22 mouse cellular contexts compared by ENCODE assay signal in genomic region chr9:89906645-89907044, GRCm38 (mm10). TPM values are rescaled to one million over a fixed set of nuclear protein-coding genes. Genes with fewer than 3 reads are reported as not detected.
DNase-seq lines count a peak whose midpoint lies in the region; ATAC-seq lines count a peak whose summit lies in the region.
"Had no signal": no experiment of that assay in that cellular context is flagged by ENCODE, and none has a peak within 500 bp of the region (broad histone marks: within the 10 kb centered on the region; RNA-seq: fewer than 3 reads in every experiment).

No protein-coding gene starts in this region.

- peak; percentile 8 for DNase-seq in kidney, adult 9 months
- no peak for DNase-seq in kidney, adult 18-20 months
- DNase-seq in 3T3-L1 (ENCODE audit: low read depth, low spot score) (peak; percentile 91), adipocyte (ENCODE audit: low spot score) (peak; percentile 53)
- DNase-seq in left cerebral cortex, postnatal 14 days (ENCODE audit: low spot score in 2 of 2) = no peak
- no peak for DNase-seq in frontal cortex, postnatal 14 days (ENCODE audit: low spot score in 2 of 2)
- DNase-seq: adrenal gland, adult 8-10 months; adrenal gland, postnatal 36 days; cerebellum, adult 2 months; cerebellum, postnatal 14 days; embryo, embryonic 11 days; gastrocnemius, postnatal 10 days; heart, adult 18-20 months; heart, postnatal 10 days; heart, postnatal 4 days had no signal

- no peak for ATAC-seq in CD4-positive, CD25-positive, alpha-beta regulatory T cell, adult 4 months
- ATAC-seq: forebrain, embryonic 15.5 days had no signal

- intact Hi-C loops in left cerebral cortex, postnatal 14 days (cut with DNase I) = loop anchor here (5.0 kb wide), 2 partner anchors 34 to 79 kb away; no protein-coding TSS in a partner anchor

RNA-seq across cellular contexts. Expression of gene Rasgrf1, which starts 3.1 kb away (rescaled TPM):
- 100 to 1,000 TPM; 146 to 187 TPM for total RNA-seq in left cerebral cortex, postnatal 14 days (2021)
- under 1 TPM; 0.28 to 0.95 TPM for polyA plus RNA-seq in CD4-positive, CD25-positive, alpha-beta regulatory T cell, adult 4 months (2017; shearing (Covaris generic))
- total RNA-seq: common myeloid progenitor, adult 5-6 weeks; heart, postnatal 10 days; heart, postnatal 4 days; MEL had no signal
- polyA plus RNA-seq: embryonic facial prominence, embryonic 11.5 days; erythroblast, embryonic 14.5 days; forebrain, embryonic 11.5 days had no signal

Comparison
In these comparisons a context has a peak if more than half of its experiments do, and no peak if none do; other contexts are left out.
1. DNase-seq: peak in kidney, adult 9 months (single experiment), 3T3-L1 (single experiment) and adipocyte (single experiment); none in kidney, adult 18-20 months (single experiment), left cerebral cortex, postnatal 14 days (0 of 2) and frontal cortex, postnatal 14 days (0 of 2).